Mouse (Mus musculus) brain, adult 2 months (tissue): ENCODE results near the gene Gnai2.
"Not testable (repeated sequence)": the region's sequence is repeated elsewhere in the genome, so short reads cannot be mapped to it uniquely, and the experiment has no call there.

Source experiments
- DNase-seq: peaks from one replicate; pipeline ENCODE4 v3.0.0; 2011; ENCODE audit warnings: low read depth, low spot score

Gnai2 gene

DNA sequence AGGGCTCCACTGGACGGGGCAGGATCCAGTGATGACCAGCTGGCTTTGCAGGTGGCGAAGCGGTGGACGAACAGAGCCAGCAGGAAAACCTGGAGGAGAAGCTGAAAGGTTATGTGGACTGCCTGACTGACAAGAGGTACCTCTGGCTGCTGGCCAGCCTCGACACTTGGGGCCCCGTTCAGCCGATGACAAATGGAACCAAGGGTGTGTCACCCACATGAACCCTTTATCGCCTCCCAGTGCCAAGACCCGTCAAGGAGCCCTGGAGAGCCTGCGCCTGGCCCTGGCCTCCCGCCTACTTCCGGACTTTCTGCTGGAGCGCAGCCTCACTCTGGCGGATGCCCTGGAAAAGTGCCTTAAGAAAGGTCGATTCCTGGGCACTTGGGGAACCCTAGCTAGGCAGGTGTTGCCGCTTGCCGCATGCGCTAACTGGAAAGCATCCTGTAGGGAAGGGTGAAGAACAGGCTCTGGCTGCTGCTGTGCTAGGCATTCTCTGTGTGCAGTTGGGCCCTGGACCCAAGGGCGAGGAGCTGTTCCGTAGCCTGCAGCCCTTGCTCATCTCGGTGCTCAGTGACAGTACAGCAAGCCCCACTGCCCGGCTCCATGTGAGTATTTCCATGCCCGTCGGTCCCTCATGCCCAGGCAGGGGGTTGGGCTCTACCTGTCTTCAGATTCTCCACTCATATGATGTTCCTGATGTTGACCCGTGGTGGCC lies 45.0 kb downstream of the Gnai2 start:
- no peak for DNase-seq

GRCm38 (mm10) chr9:107587833-107588639 lies 47.1 kb downstream of the Gnai2 start:
- peak; percentile 51 for DNase-seq

GRCm38 (mm10) chr9:107586974-107587832 lies 48.0 kb downstream of the Gnai2 start, which contains the start of gene Ifrd2:
Gene Ifrd2 (plus strand): TSS chr9:107587642.
- DNase-seq, result peak; percentile 100

GRCm38 (mm10) chr9:107586504-107586903 lies 48.7 kb downstream of the Gnai2 start:
- no peak for DNase-seq

GRCm38 (mm10) chr9:107583174-107583573 lies 52.0 kb downstream of the Gnai2 start:
- no peak for DNase-seq

GRCm38 (mm10) chr9:107582509-107583062 lies 52.6 kb downstream of the Gnai2 start:
- DNase-seq, result no peak

- no peak for DNase-seq
These were observed 53.6 kb downstream of the Gnai2 start for GRCm38 (mm10) chr9:107581584-107581983.

GRCm38 (mm10) chr9:107580501-107581317 lies 54.5 kb downstream of the Gnai2 start, which contains the start of gene Hyal3:
Gene Hyal3 (plus strand): TSS chr9:107580818.
- DNase-seq, result peak; percentile 98

DNA sequence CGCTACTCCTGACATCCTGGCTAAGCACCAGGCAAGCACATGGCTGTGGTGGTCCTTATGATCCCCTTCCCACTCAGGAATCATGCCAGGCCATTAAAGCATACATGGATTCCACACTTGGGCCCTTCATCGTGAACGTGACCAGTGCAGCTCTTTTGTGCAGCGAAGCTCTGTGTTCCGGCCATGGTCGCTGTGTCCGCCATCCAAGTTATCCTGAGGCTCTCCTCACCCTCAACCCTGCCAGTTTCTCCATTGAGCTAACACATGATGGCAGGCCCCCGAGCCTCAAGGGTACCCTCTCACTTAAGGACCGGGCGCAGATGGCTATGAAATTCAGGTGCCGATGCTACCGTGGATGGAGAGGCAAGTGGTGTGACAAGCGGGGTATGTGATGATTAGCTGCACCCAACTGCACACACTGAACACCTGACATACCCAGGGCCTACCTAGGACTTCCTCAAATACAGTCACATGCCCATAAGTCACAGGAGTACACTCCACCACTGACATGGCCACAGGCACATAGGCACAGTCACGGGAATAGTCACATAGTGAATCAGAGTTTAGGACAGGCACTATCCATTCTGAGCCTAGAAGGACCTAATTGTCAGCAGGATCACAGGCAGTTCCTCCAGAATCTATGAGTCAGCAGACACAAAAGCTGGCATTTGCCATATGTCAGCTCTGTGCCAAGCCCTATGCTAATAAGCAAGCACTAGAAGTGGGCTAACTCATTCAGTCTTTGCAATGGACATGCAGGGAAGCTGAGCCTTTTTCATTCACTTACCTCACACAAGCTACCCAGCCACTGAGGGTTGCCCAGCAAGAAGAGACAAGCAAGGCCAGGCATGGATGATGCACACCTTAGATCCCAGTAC lies 55.9 kb downstream of the Gnai2 start:
- peak; percentile 92 for DNase-seq

GRCm38 (mm10) chr9:107578587-107578986 lies 56.6 kb downstream of the Gnai2 start, which contains the start of gene Naa80:
Gene Naa80 (plus strand): TSS chr9:107578887.
- DNase-seq, result no peak

GRCm38 (mm10) chr9:107577871-107578270 lies 57.3 kb downstream of the Gnai2 start:
- no peak for DNase-seq

GRCm38 (mm10) chr9:107576357-107577107 lies 58.6 kb downstream of the Gnai2 start, which contains the start of gene Hyal1:
Gene Hyal1 (plus strand): TSS chr9:107576927.
- DNase-seq, result peak; percentile 67

DNA sequence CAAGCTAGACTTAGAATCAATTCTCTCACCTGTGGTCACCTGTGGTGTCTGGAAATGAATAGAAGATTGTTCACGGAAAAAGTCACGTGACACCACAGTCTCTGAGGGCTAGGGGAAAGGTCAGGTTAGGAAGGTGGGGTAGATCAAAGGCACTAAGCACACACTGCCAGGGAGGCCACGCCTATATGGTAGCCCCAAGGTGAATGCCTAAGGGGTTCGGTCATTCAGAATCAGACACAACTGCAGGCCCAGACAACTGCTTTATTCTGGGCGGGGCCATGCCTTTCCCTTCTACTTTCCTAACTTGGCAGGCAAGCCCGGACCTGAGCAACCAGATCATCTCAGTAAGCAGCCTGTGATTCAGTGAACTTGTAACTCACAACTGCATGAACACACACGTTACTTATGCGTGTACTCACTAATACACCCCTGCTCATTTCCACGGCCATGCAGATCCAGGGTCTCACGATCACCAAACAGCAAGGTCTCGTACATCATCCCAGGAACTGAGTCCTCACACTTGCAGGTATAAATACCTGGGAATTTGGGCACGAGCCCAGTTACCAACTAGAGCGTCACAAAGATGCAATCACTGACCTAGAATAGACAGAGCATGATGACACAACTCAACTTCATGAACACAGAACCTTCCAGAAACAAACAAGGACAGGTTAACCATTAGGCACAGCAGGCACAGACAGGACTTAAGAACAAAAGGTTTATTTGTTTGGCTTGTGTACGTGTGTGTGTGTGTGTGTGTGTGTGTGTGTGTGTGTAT lies 59.4 kb downstream of the Gnai2 start:
- peak; percentile 53 for DNase-seq

GRCm38 (mm10) chr9:107573774-107574173 lies 61.4 kb downstream of the Gnai2 start:
- DNase-seq, result not testable (repeated sequence)

GRCm38 (mm10) chr9:107572327-107572662 lies 62.9 kb downstream of the Gnai2 start:
- no peak for DNase-seq

DNA sequence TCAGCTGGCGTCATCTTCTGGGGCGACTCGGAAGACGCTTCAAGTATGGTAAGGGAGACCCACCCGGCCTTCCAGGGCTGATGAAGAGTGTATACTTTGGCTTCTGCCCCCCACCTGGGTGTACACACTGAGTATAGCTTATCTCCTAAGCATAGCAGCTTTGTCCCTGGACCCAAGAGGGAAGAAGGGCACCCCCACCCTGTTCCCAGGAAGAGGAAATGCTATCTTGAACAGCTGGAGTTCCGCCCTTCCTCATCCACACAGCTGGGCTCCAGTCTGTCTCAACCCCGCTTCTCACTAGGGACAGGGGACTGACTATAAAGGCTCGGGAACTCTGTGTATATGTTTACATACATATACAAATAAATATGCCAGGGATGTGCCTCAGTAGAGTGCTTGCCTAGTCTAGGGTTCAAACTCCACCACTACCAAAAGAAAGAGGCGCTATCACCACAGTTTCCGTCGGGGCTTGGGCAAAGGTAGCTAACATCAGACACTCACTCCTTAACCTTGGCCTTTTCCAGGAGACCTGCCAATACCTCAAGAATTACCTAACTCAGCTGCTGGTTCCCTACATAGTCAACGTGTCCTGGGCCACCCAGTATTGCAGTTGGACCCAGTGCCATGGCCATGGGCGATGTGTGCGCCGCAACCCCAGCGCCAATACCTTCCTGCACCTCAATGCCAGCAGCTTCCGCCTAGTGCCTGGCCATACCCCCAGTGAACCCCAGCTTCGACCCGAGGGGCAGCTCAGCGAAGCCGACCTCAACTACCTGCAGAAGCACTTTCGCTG lies 63.4 kb downstream of the Gnai2 start:
- no peak for DNase-seq

DNA sequence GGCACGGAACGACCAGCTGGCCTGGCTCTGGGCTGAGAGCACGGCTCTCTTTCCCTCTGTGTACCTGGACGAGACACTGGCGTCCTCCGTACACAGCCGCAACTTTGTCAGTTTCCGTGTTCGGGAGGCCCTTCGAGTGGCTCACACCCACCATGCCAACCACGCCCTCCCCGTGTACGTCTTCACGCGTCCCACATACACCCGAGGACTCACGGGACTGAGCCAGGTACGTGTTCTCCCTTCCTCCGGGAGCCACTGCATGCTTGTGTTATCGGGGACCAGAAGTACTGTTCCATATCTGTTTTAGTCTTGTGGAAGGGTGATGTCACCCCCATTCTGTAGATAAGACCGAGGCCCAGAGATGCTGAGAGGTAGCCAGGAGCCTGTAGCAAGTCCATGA lies 64.3 kb downstream of the Gnai2 start:
- no peak for DNase-seq
